Mouse (Mus musculus): ENCODE results near the gene B3gnt2. TPM values are rescaled to one million over a fixed set of nuclear protein-coding genes. Genes with fewer than 3 reads are reported as not detected.
A peak's percentile ranks its signal among the peaks of the same experiment; 100 is the strongest.

Gene B3gnt2
- total and polyA plus RNA-seq, 3 experiments: 36.8 to 66.4 TPM; not detected in 1

DNA sequence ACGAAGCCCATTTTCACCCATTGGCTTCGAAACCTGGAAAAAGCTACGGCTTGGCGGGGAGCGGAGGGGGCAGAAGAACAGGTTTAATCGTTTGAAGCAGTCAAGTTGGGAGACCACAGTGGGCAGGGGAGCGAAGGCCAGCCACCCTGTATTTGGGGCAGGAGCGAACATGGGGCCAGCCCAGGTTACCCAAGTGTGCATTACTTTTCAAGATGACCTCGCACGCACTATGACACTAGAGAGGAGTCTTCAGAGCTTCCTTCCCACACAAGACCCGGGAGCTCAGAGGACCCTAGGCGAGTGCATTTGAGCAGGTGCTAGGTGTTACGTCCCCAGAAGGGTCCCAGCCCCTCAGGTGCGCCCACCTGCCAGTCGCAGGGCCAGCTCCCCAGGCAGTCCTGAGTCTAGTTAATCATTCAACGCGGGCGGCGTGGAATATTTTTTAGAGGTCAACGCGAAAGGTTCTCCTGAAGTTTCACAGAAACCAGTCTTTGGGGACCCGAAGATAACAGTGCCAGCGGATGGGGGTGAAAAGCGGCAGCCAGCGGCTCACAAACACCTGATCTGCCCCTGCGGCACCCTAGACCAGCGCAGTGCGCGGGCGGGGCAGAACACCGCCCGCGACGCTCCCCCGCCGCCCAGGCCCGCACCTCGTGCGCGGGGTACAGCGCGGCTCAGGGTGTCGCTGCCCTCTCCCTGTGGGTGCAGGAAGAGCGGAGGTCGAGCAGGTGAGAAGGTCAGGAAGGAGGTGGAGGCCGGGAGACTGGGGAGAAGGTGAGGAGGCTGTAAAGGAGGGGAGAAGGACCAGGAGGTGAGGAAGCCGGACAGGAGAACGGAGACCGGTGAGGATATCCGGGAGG is 2.1 kb downstream of the B3gnt2 start:
- no peaks in the 10 kb centered on the region for H3K9me3 ChIP-seq (replicated peaks; ENCODE audit: insufficient read depth, low read length)
- H3K79me2 ChIP-seq (ENCODE audit: control insufficient read depth, insufficient read depth, low read length, poor library complexity): peaks cover 53% of the 10 kb centered on the region
- H3K27me3 ChIP-seq (ENCODE audit: control insufficient read depth in 1 of 2, insufficient read depth in 2 of 2, low read length in 2 of 2): no peaks in the 10 kb centered on the region
- peak overlapping the region; percentile 59 for H3K27ac ChIP-seq (ENCODE audit: control insufficient read depth, low read depth, low read length)
- DNase-seq (ENCODE audit: low read depth, low spot score): peak; percentile 77
- H3K9ac ChIP-seq (ENCODE audit: control insufficient read depth, low read depth, low read length, poor library complexity, severe bottlenecking): peak overlapping the region; percentile 85
- peaks cover 22 to 27% of the 10 kb centered on the region in 2 experiments for H3K4me1 ChIP-seq (ENCODE audit: control insufficient read depth in 1 of 2, insufficient read depth in 2 of 2, low read length in 2 of 2)
- H3K36me3 ChIP-seq (ENCODE audit: control insufficient read depth in 1 of 2, insufficient read depth in 2 of 2, low read length in 2 of 2): peaks cover 2 to 26% of the 10 kb centered on the region in 2 experiments; a peak in 3 of 4 replicates
- TF ChIP-seq MAX (IDR thresholded peaks at IDR 0.05; ENCODE audit: low read length) (0 out of 2 replicates have a peak, but pooled peaks have one; percentile 17), MXI1 (IDR thresholded peaks at IDR 0.05; ENCODE audit: low read depth, low read length) (peak; percentile 61), MYC (IDR thresholded peaks at IDR 0.05; ENCODE audit: low read depth, low read length) (0 out of 2 replicates have a peak, but pooled peaks have one; percentile 16), ZKSCAN1 (IDR thresholded peaks at IDR 0.05; ENCODE audit: low read depth, low read length) (no peak), CHD1 (IDR thresholded peaks at IDR 0.05; ENCODE audit: low read depth, low read length) (peak; percentile 62; the same call in 1 of the 2 replicates)
- peak overlapping the region; percentile 70 to 98 for H3K4me3 ChIP-seq (ENCODE audit: control insufficient read depth in 1 of 2, insufficient read depth in 1 of 2, low read depth in 2 of 2, low read length in 2 of 2)

DNA sequence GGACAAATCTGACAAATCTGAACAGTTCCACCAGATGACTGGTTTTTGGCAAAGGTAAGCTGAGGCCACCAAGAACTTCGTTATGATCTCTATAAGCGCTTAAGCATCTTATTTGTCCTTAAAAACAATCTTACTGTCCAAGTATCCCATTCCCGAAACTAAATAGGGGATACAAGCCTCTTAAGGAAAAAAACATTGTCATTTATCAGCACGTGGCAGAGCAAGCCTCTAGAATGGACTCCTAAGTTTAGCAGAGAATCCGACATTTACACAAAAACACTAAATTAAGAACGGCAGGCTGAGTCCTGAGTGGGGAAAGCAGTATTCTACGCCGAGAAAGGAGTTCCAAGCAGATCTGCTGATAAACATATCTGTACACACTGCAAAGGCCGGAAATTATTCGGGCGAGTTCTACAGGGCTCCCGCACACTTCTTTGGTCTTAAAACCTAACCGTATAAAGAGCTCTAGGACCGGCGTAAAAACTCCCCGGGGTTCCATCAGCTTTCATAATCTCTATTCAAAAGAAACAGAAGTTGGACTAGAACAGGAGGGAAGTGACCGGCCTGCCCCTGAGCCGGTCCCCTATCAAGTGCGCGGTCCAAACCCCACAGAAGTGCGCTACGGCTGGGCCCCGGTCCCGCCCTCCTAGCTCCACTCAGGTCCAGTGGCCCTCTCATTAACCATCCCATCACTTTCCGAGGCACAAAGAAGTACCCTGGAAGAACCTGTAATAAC is 2.9 kb downstream of the B3gnt2 start:
- TF ChIP-seq USF2 (IDR thresholded peaks at IDR 0.05; ENCODE audit: borderline replicate concordance in 1 of 2, insufficient read depth in 1 of 2, low read depth in 1 of 2, low read length in 2 of 2): no peak
- peak; percentile 69 for TF ChIP-seq SIN3A (IDR thresholded peaks at IDR 0.05; ENCODE audit: low read length)
- peak; percentile 61; the same call in 1 of the 2 replicates for TF ChIP-seq RCOR1 (IDR thresholded peaks at IDR 0.05; ENCODE audit: low read depth, low read length)
- TF ChIP-seq HCFC1 (IDR thresholded peaks at IDR 0.05; ENCODE audit: low read depth, low read length): 0 out of 2 replicates have a peak, but pooled peaks have one; percentile 10
- TF ChIP-seq TCF12 (IDR thresholded peaks at IDR 0.05; ENCODE audit: low read depth, low read length): 0 out of 2 replicates have a peak, but pooled peaks have one; percentile 34
- TF ChIP-seq RAD21 (IDR thresholded peaks at IDR 0.05; ENCODE audit: low read depth, low read length): no peak
- TF ChIP-seq EP300 (IDR thresholded peaks at IDR 0.05; ENCODE audit: low read depth in 1 of 2, low read length in 2 of 2): peak; percentile 3 to 27; a peak in 2 of 4 replicates
- peak; percentile 80 for TF ChIP-seq MYC (IDR thresholded peaks at IDR 0.05; ENCODE audit: low read depth, low read length)
- TF ChIP-seq CHD1 (IDR thresholded peaks at IDR 0.05; ENCODE audit: low read depth, low read length): peak; percentile 83; the same call in 1 of the 2 replicates
- TF ChIP-seq UBTF (IDR thresholded peaks at IDR 0.05; ENCODE audit: borderline replicate concordance, insufficient read depth, low read depth, low read length): peak; percentile 51; the same call in 1 of the 2 replicates
- peak; percentile 80 for TF ChIP-seq MXI1 (IDR thresholded peaks at IDR 0.05; ENCODE audit: low read depth, low read length)
- TF ChIP-seq TBP (IDR thresholded peaks at IDR 0.05; ENCODE audit: low read depth, low read length): 0 out of 2 replicates have a peak, but pooled peaks have one; percentile 22
- peak in 1 of 2 experiments; percentile 32; a peak in 1 of 4 replicates for TF ChIP-seq POLR2A (IDR thresholded peaks at IDR 0.05; ENCODE audit: control insufficient read depth in 1 of 2, insufficient read depth in 1 of 2, low read depth in 1 of 2, low read length in 2 of 2, poor library complexity in 1 of 2)
- peak; percentile 66; the same call in 1 of the 2 replicates for TF ChIP-seq GATA1 (IDR thresholded peaks at IDR 0.05; ENCODE audit: low read depth, low read length)
- TF ChIP-seq TAL1 (IDR thresholded peaks at IDR 0.05; ENCODE audit: low read length): no peak
- no peak for TF ChIP-seq ZC3H11A (IDR thresholded peaks at IDR 0.05; ENCODE audit: low read depth, low read length)
- peak; percentile 87 for TF ChIP-seq MAX (IDR thresholded peaks at IDR 0.05; ENCODE audit: low read length)
- peaks cover 2 to 31% of the 10 kb centered on the region in 2 experiments; a peak in 3 of 4 replicates for H3K36me3 ChIP-seq (ENCODE audit: control insufficient read depth in 1 of 2, insufficient read depth in 2 of 2, low read length in 2 of 2)
- peak; percentile 74 for DNase-seq (ENCODE audit: low read depth, low spot score)

More for the DNA sequence above, 2.9 kb downstream of the B3gnt2 start:
- peak overlapping the region; percentile 85 for H3K9ac ChIP-seq (ENCODE audit: control insufficient read depth, low read depth, low read length, poor library complexity, severe bottlenecking)
- no peaks in the 10 kb centered on the region for H3K9me3 ChIP-seq (replicated peaks; ENCODE audit: insufficient read depth, low read length)
- H3K27me3 ChIP-seq (ENCODE audit: control insufficient read depth in 1 of 2, insufficient read depth in 2 of 2, low read length in 2 of 2): no peaks in the 10 kb centered on the region
- H3K27ac ChIP-seq (ENCODE audit: control insufficient read depth, low read depth, low read length): peak overlapping the region; percentile 59
- peak overlapping the region; percentile 70 to 98 for H3K4me3 ChIP-seq (ENCODE audit: control insufficient read depth in 1 of 2, insufficient read depth in 1 of 2, low read depth in 2 of 2, low read length in 2 of 2)
- H3K4me1 ChIP-seq (ENCODE audit: control insufficient read depth in 1 of 2, insufficient read depth in 2 of 2, low read length in 2 of 2): peaks cover 28 to 29% of the 10 kb centered on the region in 2 experiments
- peaks cover 60% of the 10 kb centered on the region for H3K79me2 ChIP-seq (ENCODE audit: control insufficient read depth, insufficient read depth, low read length, poor library complexity)
